Mouse (Mus musculus): ENCODE data around the gene Mras. TPM values are rescaled to one million over a fixed set of nuclear protein-coding genes. Genes with fewer than 3 reads are reported as not detected.
A peak's percentile ranks its signal among the peaks of the same experiment; 100 is the strongest.

Mras gene
- polyA plus RNA-seq, 1 experiment from 2014 or later, result 22.4 TPM

DNA sequence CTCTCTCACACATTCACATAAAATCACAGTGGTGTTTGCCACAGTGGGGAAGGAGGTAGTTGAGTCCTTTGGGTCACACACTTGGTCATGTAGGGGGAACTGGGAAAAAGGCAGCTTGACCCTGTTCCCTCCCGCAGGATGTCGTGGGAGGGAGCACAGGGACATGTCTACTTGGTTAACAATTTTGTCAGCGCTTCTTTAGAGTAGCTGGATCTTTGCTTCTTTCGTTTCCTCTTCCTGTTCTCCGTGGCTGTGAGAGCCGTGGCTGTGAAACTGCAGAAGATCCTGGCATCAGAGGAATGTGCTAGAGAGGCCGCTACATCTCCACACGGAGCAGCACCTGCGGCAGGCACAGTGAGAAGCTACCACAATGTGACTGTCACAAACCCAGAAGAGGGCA lies 54.6 kb downstream of the Mras start:
- H3K4me2 ChIP-seq (replicated peaks; ENCODE audit: low read depth, low read length), result no peak overlapping the region
- no peak overlapping the region for H3K4me3 ChIP-seq (ENCODE audit: low read depth, low read length)
- TF ChIP-seq CTCF (IDR thresholded peaks at IDR 0.05), result no peak
- TF ChIP-seq EP300 (IDR thresholded peaks at IDR 0.05), result no peak
- no peaks in the 10 kb centered on the region for H3K36me3 ChIP-seq (ENCODE audit: insufficient read depth, low read length)
- ATAC-seq (no peak), DNase-seq (ENCODE audit: low spot score) (no peak)
- 52% methylated on average over 9 of the region's 9 CpGs for WGBS
- no peaks in the 10 kb centered on the region for H3K4me1 ChIP-seq (ENCODE audit: insufficient read depth, low read depth, low read length)
- H3K27me3 ChIP-seq (replicated peaks; ENCODE audit: insufficient read depth, low read length), result no peaks in the 10 kb centered on the region
- H3K27ac ChIP-seq (ENCODE audit: low read length), result no peak overlapping the region
- H3K9ac ChIP-seq (replicated peaks; ENCODE audit: low read depth), result no peak overlapping the region
- H3K9me3 ChIP-seq (ENCODE audit: low read length), result no peaks in the 10 kb centered on the region

DNA sequence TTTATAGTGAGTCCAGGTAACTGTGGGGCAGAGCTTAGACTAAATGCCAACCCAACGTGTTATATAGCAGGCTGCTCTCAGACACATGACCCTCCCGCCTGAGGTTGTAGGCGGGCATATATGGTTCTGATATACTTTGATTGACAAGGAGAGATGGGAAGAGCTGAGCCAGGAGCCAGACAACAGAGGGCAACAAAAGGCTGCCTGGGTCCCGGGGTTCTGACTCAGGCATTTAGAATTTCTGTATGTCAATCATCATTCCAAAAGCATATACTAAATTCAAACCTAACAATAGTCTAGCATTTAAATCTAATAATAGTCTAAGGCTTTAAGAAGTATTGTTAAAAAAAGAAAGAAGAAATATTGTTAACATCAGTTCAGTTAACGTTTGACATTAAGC lies 58.0 kb downstream of the Mras start:
- TF ChIP-seq CTCF (IDR thresholded peaks at IDR 0.05) (no peak), EP300 (IDR thresholded peaks at IDR 0.05) (no peak)
- H3K4me1 ChIP-seq (ENCODE audit: insufficient read depth, low read depth, low read length), result no peaks in the 10 kb centered on the region
- no peak for ATAC-seq

DNA sequence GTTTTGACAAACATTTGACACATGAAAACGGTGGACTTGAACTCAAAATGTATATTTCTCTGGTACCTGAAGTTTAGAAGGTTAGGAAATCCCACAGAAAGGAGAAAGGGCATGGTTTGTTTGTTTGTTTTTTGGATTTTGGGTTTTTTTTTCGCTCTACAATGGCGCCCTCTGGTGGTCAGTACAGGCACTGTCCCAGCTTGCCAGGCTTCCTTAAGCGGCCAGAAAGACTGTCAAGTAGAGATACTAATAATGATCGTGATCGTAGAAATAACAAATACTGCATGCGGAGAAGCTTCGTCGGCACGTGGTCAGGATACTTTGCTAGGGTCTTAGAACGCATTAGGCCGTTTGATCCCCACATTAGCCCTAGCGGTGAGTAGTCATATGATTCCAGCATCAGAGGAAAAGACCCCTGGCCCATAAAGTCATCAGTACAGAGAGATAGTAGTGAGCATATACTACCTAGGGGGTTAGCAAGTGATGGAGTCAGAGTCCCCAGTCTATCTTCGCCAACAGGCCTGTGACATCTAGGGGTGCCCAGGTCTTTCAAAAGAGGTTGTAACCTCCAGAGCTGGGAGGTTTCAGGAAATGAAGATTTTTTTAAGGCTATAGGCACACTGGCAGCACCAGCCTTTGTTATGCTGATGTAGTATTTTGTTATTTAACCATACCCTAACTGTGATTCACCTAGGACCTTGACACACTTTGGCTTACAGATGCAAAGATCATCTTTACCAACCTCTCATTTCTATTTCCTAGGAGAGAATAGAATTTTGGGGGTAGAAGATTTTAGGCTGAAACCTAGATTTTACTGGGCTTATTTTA lies 60.4 kb downstream of the Mras start:
- no peaks in the 10 kb centered on the region for H3K9me3 ChIP-seq (ENCODE audit: low read length)
- no peaks in the 10 kb centered on the region for H3K4me1 ChIP-seq (ENCODE audit: insufficient read depth, low read depth, low read length)
- H3K4me3 ChIP-seq (ENCODE audit: low read depth, low read length), result no peak overlapping the region
- WGBS, result 5% methylated on average over 14 of the region's 14 CpGs
- no peak overlapping the region for H3K27ac ChIP-seq (ENCODE audit: low read length)
- TF ChIP-seq CTCF (IDR thresholded peaks at IDR 0.05) (peak; percentile 86), EP300 (IDR thresholded peaks at IDR 0.05) (no peak)
- peak; percentile 60 for DNase-seq (ENCODE audit: low spot score)
- no peak overlapping the region for H3K4me2 ChIP-seq (replicated peaks; ENCODE audit: low read depth, low read length)
- no peaks in the 10 kb centered on the region for H3K36me3 ChIP-seq (ENCODE audit: insufficient read depth, low read length)
- no peaks in the 10 kb centered on the region for H3K27me3 ChIP-seq (replicated peaks; ENCODE audit: insufficient read depth, low read length)
- ATAC-seq, result no peak
- H3K9ac ChIP-seq (replicated peaks; ENCODE audit: low read depth), result no peak overlapping the region

More for the DNA sequence above, 58.0 kb downstream of the Mras start:
- Histone ChIP-seq H3K9me3 (ENCODE audit: low read length) (no peaks in the 10 kb centered on the region), H3K9ac (replicated peaks; ENCODE audit: low read depth) (no peak overlapping the region), H3K27ac (ENCODE audit: low read length) (no peak overlapping the region), H3K27me3 (replicated peaks; ENCODE audit: insufficient read depth, low read length) (no peaks in the 10 kb centered on the region), H3K4me2 (replicated peaks; ENCODE audit: low read depth, low read length) (no peak overlapping the region), H3K4me3 (ENCODE audit: low read depth, low read length) (no peak overlapping the region), H3K36me3 (ENCODE audit: insufficient read depth, low read length) (no peaks in the 10 kb centered on the region)
- 50% methylated on average over 5 of the region's 5 CpGs for WGBS
- no peak for DNase-seq (ENCODE audit: low spot score)

DNA sequence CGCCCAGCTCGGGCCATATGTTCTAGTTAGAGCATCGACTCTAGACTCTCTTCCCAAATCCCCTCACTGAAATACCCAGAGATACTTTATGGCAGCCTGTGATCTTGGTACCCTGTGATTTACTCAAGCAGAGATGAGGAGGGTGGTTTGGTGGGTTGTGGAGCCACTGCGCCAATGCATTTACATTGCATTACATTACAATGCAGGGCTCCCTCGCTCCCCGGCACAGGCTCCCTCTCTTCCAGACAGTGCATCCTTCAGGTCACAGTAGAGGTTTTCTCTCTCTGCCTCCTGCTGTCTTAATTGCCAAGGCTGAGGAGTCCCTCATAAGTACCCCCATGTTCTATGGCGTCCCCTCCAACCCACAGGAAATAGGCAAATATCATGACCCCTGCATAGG lies 68.8 kb downstream of the Mras start:
- 80% methylated on average over 7 of the region's 7 CpGs for WGBS
- DNase-seq (ENCODE audit: low spot score), result no peak
- no peak overlapping the region for H3K27ac ChIP-seq (ENCODE audit: low read length)

DNA sequence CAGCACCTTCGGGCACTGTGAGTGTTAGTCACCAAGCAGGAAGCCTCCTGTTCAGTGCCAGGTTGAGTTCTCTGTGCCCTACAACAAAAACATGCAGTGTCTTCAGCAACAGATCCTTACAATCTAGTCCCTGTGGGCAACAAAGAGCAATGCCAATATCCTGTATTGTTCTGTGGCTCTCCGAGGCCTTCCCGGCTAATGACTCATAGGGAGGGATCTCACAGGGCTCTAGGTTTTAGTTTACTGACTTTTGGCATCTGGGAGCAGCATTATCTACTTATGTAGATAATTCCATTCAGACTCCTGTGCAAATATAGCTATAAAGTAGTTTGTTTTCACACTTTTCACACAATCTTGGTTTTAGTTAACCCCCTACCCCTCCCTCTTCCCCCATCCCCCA lies 71.3 kb downstream of the Mras start:
- H3K36me3 ChIP-seq (ENCODE audit: insufficient read depth, low read length), result no peaks in the 10 kb centered on the region
- no peak overlapping the region for H3K4me2 ChIP-seq (replicated peaks; ENCODE audit: low read depth, low read length)
- no peak overlapping the region for H3K27ac ChIP-seq (ENCODE audit: low read length)
- no peaks in the 10 kb centered on the region for H3K27me3 ChIP-seq (replicated peaks; ENCODE audit: insufficient read depth, low read length)
- no peaks in the 10 kb centered on the region for H3K9me3 ChIP-seq (ENCODE audit: low read length)
- H3K4me3 ChIP-seq (ENCODE audit: low read depth, low read length), result no peak overlapping the region
- H3K9ac ChIP-seq (replicated peaks; ENCODE audit: low read depth), result no peak overlapping the region
- ATAC-seq (no peak), DNase-seq (ENCODE audit: low spot score) (no peak)
- TF ChIP-seq CTCF (IDR thresholded peaks at IDR 0.05) (no peak), EP300 (IDR thresholded peaks at IDR 0.05) (no peak)
- 54% methylated on average over 3 of the region's 3 CpGs for WGBS
- H3K4me1 ChIP-seq (ENCODE audit: insufficient read depth, low read depth, low read length), result no peaks in the 10 kb centered on the region

More for the DNA sequence above, 68.8 kb downstream of the Mras start:
- no peak overlapping the region for H3K9ac ChIP-seq (replicated peaks; ENCODE audit: low read depth)
- H3K27me3 ChIP-seq (replicated peaks; ENCODE audit: insufficient read depth, low read length), result no peaks in the 10 kb centered on the region
- H3K36me3 ChIP-seq (ENCODE audit: insufficient read depth, low read length), result no peaks in the 10 kb centered on the region
- no peaks in the 10 kb centered on the region for H3K9me3 ChIP-seq (ENCODE audit: low read length)
- ATAC-seq, result no peak
- TF ChIP-seq CTCF (IDR thresholded peaks at IDR 0.05), result no peak
- H3K4me1 ChIP-seq (ENCODE audit: insufficient read depth, low read depth, low read length), result no peaks in the 10 kb centered on the region
- no peak overlapping the region for H3K4me2 ChIP-seq (replicated peaks; ENCODE audit: low read depth, low read length)
- no peak overlapping the region for H3K4me3 ChIP-seq (ENCODE audit: low read depth, low read length)

DNA sequence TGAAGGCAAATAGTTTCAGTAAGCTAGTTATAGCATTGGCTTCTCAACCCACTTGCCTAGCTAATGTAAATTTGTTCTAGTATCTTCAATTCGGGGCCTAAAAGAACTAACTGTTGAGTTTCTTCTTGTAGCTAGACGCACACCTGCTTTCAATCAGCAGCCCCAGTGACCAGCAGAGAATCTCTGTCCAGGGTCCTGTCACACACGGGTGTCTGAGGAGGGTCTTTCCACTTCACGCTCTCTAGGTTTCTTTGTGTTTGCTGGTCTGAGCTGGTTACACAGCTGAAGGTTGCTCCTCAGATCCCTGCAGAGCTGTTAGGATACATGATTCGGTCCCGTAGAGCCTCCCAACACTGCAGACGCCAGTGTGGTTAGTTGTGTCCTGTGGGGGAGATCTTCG lies 74.1 kb downstream of the Mras start:
- Histone ChIP-seq H3K27me3 (replicated peaks; ENCODE audit: insufficient read depth, low read length) (peaks cover 5% of the 10 kb centered on the region), H3K4me1 (ENCODE audit: insufficient read depth, low read depth, low read length) (no peaks in the 10 kb centered on the region; the same call in 1 of the 2 replicates), H3K4me2 (replicated peaks; ENCODE audit: low read depth, low read length) (no peak overlapping the region), H3K9ac (replicated peaks; ENCODE audit: low read depth) (no peak overlapping the region), H3K27ac (ENCODE audit: low read length) (no peak overlapping the region), H3K9me3 (ENCODE audit: low read length) (no peaks in the 10 kb centered on the region), H3K4me3 (ENCODE audit: low read depth, low read length) (no peak overlapping the region), H3K36me3 (ENCODE audit: insufficient read depth, low read length) (no peaks in the 10 kb centered on the region)
- TF ChIP-seq CTCF (IDR thresholded peaks at IDR 0.05), result no peak
- no peak for TF ChIP-seq EP300 (IDR thresholded peaks at IDR 0.05)
- DNase-seq (ENCODE audit: low spot score) (no peak), ATAC-seq (no peak)
- WGBS, result 51% methylated on average over 8 of the region's 8 CpGs
